ENCODE assay signal across 11 mouse cellular contexts in genomic region chr19:7301647-7302492, GRCm38 (mm10). TPM values are rescaled to one million over a fixed set of nuclear protein-coding genes. Genes with fewer than 3 reads are reported as not detected.
DNase-seq lines count a peak whose midpoint lies in the region; ATAC-seq and TF ChIP-seq lines count a peak whose summit lies in the region.
"Had no signal": no experiment of that assay in that cellular context is flagged by ENCODE, and none has a peak within 500 bp of the region (broad histone marks: within the 10 kb centered on the region; RNA-seq: fewer than 3 reads in every experiment).

No protein-coding gene starts in this region.

- 37% methylated on average over 7 of the region's 7 CpGs for WGBS in kidney, adult 2 months
- WGBS in intestine, embryonic 14.5 days = 64% methylated on average over 7 of the region's 7 CpGs
- WGBS in hindbrain, embryonic 12.5 days = 92% methylated on average over 7 of the region's 7 CpGs

- H3K4me3 ChIP-seq in kidney, adult 2 months (ENCODE audit: insufficient read depth, low read depth, low read length) = no peak overlapping the region
- H3K4me3 ChIP-seq in intestine, embryonic 14.5 days (ENCODE audit: low read depth, low read length) = no peak overlapping the region
- H3K4me3 ChIP-seq in hindbrain, embryonic 12.5 days = no peak overlapping the region
- H3K4me3 ChIP-seq: hindbrain, embryonic 15.5 days; liver, embryonic 15.5 days; neural tube, embryonic 13.5 days had no signal

- TF ChIP-seq POLR2A in kidney, adult 2 months (IDR thresholded peaks at IDR 0.05; ENCODE audit: low read depth, low read length) = no peak

- no peaks in the 10 kb centered on the region for H3K27me3 ChIP-seq in kidney, adult 2 months (replicated peaks; ENCODE audit: control insufficient read depth, insufficient read depth, low read length)
- H3K27me3 ChIP-seq in intestine, embryonic 14.5 days (replicated peaks; ENCODE audit: control insufficient read depth, insufficient read depth, low read length) = no peaks in the 10 kb centered on the region
- H3K27me3 ChIP-seq in hindbrain, embryonic 12.5 days = no peaks in the 10 kb centered on the region
- H3K27me3 ChIP-seq: hindbrain, embryonic 15.5 days; liver, embryonic 15.5 days; neural tube, embryonic 13.5 days had no signal

- H3K4me2 ChIP-seq in intestine, embryonic 14.5 days (ENCODE audit: low read length) = no peak overlapping the region
- H3K4me2 ChIP-seq in hindbrain, embryonic 12.5 days (replicated peaks) = no peak overlapping the region
- H3K4me2 ChIP-seq: hindbrain, embryonic 15.5 days; liver, embryonic 15.5 days; neural tube, embryonic 13.5 days had no signal

- H3K9me3 ChIP-seq in intestine, embryonic 14.5 days (ENCODE audit: control insufficient read depth, low read length) = no peaks in the 10 kb centered on the region
- no peaks in the 10 kb centered on the region for H3K9me3 ChIP-seq in hindbrain, embryonic 12.5 days (replicated peaks)
- H3K9me3 ChIP-seq: hindbrain, embryonic 15.5 days; liver, embryonic 15.5 days; neural tube, embryonic 13.5 days had no signal

- DNase-seq in kidney, adult 2 months = no peak
- DNase-seq in kidney, adult 11 months = no peak
- DNase-seq in urinary bladder, postnatal 14 days (ENCODE audit: low spot score) = peak; percentile 75
- no peak for DNase-seq in urinary bladder, postnatal 10 days (ENCODE audit: low spot score)
- DNase-seq in intestine, embryonic 14.5 days (ENCODE audit: low spot score) = no peak
- DNase-seq in embryo, embryonic 11 days = no peak

- no peaks in the 10 kb centered on the region for H3K36me3 ChIP-seq in kidney, adult 2 months (ENCODE audit: control insufficient read depth, insufficient read depth, low read length)
- H3K36me3 ChIP-seq in intestine, embryonic 14.5 days (ENCODE audit: control insufficient read depth, insufficient read depth, low read length) = 0 out of 2 replicates have a peak, but pooled peaks cover 2% of the 10 kb centered on the region
- H3K36me3 ChIP-seq in hindbrain, embryonic 12.5 days = no peaks in the 10 kb centered on the region
- H3K36me3 ChIP-seq: hindbrain, embryonic 15.5 days; neural tube, embryonic 13.5 days had no signal

- no peak for ATAC-seq in intestine, embryonic 14.5 days (replicated peaks; ENCODE audit: low FRiP score, low TSS enrichment, low read depth)
- no peak for ATAC-seq in hindbrain, embryonic 12.5 days (ENCODE audit: low FRiP score)
- no peak for ATAC-seq in cerebellum, adult (ENCODE audit: insufficient number of reproducible peaks, low FRiP score, low TSS enrichment)

- TF ChIP-seq CTCF in kidney, adult 2 months (conservative IDR thresholded peaks at IDR 0.05; ENCODE audit: insufficient read depth, insufficient read length, low read depth, low read length) = no peak

- H3K9ac ChIP-seq in intestine, embryonic 14.5 days (ENCODE audit: low read length) = no peak overlapping the region
- H3K9ac ChIP-seq in hindbrain, embryonic 12.5 days = no peak overlapping the region
- H3K9ac ChIP-seq: hindbrain, embryonic 15.5 days; liver, embryonic 15.5 days; neural tube, embryonic 13.5 days had no signal

- H3K4me1 ChIP-seq in kidney, adult 2 months (ENCODE audit: control insufficient read depth, insufficient read depth, low read length) = peaks cover 52% of the 10 kb centered on the region
- H3K4me1 ChIP-seq in intestine, embryonic 14.5 days (replicated peaks; ENCODE audit: control insufficient read depth, insufficient read depth, low read length) = peaks cover 20% of the 10 kb centered on the region
- H3K4me1 ChIP-seq in hindbrain, embryonic 12.5 days = 0 out of 2 replicates have a peak, but pooled peaks cover 2% of the 10 kb centered on the region

- peak overlapping the region; percentile 85 for H3K27ac ChIP-seq in kidney, adult 2 months (ENCODE audit: insufficient read depth, low read depth, low read length)
- 0 out of 2 replicates have a peak overlapping the region, but pooled peaks have one; percentile 3 for H3K27ac ChIP-seq in intestine, embryonic 14.5 days (ENCODE audit: low read depth)
- H3K27ac ChIP-seq in hindbrain, embryonic 12.5 days = no peak overlapping the region
- H3K27ac ChIP-seq: hindbrain, embryonic 15.5 days; liver, embryonic 15.5 days; neural tube, embryonic 13.5 days had no signal

RNA-seq across cellular contexts. Expression of gene Rcor2, which starts 34.7 kb away (rescaled TPM):
- polyA plus RNA-seq in kidney, adult 2 months (2012; rRNA removed) = 1.5 and 1.8 TPM in 2 replicates
- 8.9 and 11.1 TPM in 2 replicates for polyA plus RNA-seq in intestine, embryonic 14.5 days (2014; fragmentation: Nextera tagmentation; extraction: Ambion mirVana)
- 62.5 and 66.6 TPM in 2 replicates for polyA plus RNA-seq in hindbrain, embryonic 12.5 days (2016; fragmentation: Nextera tagmentation; extraction: Ambion mirVana)

RNA-seq across cellular contexts. Expression of gene Mark2, which starts 39.8 kb away (rescaled TPM):
- 85.0 and 86.5 TPM in 2 replicates for polyA plus RNA-seq in kidney, adult 2 months (2012; rRNA removed)
- polyA plus RNA-seq in intestine, embryonic 14.5 days (2014; fragmentation: Nextera tagmentation; extraction: Ambion mirVana) = 48.7 and 54.0 TPM in 2 replicates
- 62.1 and 64.2 TPM in 2 replicates for polyA plus RNA-seq in hindbrain, embryonic 12.5 days (2016; fragmentation: Nextera tagmentation; extraction: Ambion mirVana)
